Mouse (Mus musculus): ENCODE data around the gene Mpdu1.
"Not testable (repeated sequence)": the region's sequence is repeated elsewhere in the genome, so short reads cannot be mapped to it uniquely, and the experiment has no call there.

- not testable (repeated sequence) for TF ChIP-seq CTCF (IDR thresholded peaks at IDR 0.05 in 2 of 3, conservative IDR thresholded peaks at IDR 0.05 in 1 of 3; ENCODE audit: control insufficient read depth in 1 of 3, insufficient read depth in 1 of 3, low read depth in 2 of 3, low read length in 3 of 3, poor library complexity in 1 of 3, severe bottlenecking in 1 of 3); SMC3 (IDR thresholded peaks at IDR 0.05; ENCODE audit: low read depth, low read length); POLR2A (IDR thresholded peaks at IDR 0.05; ENCODE audit: control insufficient read depth in 1 of 2, insufficient read depth in 1 of 2, low read depth in 1 of 2, low read length in 2 of 2, poor library complexity in 1 of 2); USF2 (IDR thresholded peaks at IDR 0.05; ENCODE audit: borderline replicate concordance in 1 of 2, insufficient read depth in 1 of 2, low read depth in 1 of 2, low read length in 2 of 2)
Measured at GRCm38 (mm10) chr11:69624339-69624738, 38.1 kb downstream of the Mpdu1 start.

All from MEL (cell line).